Mouse (Mus musculus) ovary, postnatal 36 days (tissue): ENCODE measurements around the gene Rufy2.

ENCODE experiments used
- DNase-seq: peaks from one replicate; pipeline ENCODE4 v3.0.0; 2022; ENCODE audit warnings: low spot score, mixed read lengths

Gene Rufy2

GRCm38 (mm10) chr10:62980039-62980954, at the start of gene Rufy2:
TSS of gene Rufy2 (plus strand) at chr10:62980223.
- DNase-seq = peak; percentile 81

GRCm38 (mm10) chr10:62932381-62932780, 47.6 kb upstream of the Rufy2 start:
- no peak for DNase-seq

- no peak for DNase-seq
Observed at GRCm38 (mm10) chr10:62944975-62945580, 34.9 kb upstream of the Rufy2 start.

- DNase-seq = peak; percentile 81
Observed at GRCm38 (mm10) chr10:62946738-62947471, 33.1 kb upstream of the Rufy2 start, which contains the start of gene Dna2. TSS of gene Dna2 (plus strand) at chr10:62947026.

- DNase-seq = no peak
Observed at GRCm38 (mm10) chr10:62948551-62948950, 31.5 kb upstream of the Rufy2 start.

- DNase-seq = no peak
Observed at GRCm38 (mm10) chr10:62963956-62964355, 16.1 kb upstream of the Rufy2 start.

- no peak for DNase-seq
Observed at GRCm38 (mm10) chr10:62965796-62966195, 14.2 kb upstream of the Rufy2 start.

- DNase-seq = no peak
Observed at GRCm38 (mm10) chr10:62966291-62966690, 13.7 kb upstream of the Rufy2 start.

GRCm38 (mm10) chr10:62971821-62972220, 8.2 kb upstream of the Rufy2 start:
- DNase-seq = peak; percentile 5

- no peak for DNase-seq
Observed at GRCm38 (mm10) chr10:62979667-62980038, 370 bp upstream of the Rufy2 start.

GRCm38 (mm10) chr10:62984072-62984471, 4.0 kb downstream of the Rufy2 start:
- no peak for DNase-seq

GRCm38 (mm10) chr10:62984495-62984894, 4.5 kb downstream of the Rufy2 start:
- peak; percentile 14 for DNase-seq

- no peak for DNase-seq
Observed at GRCm38 (mm10) chr10:62987341-62987740, 7.3 kb downstream of the Rufy2 start.

GRCm38 (mm10) chr10:62990636-62991035, 10.6 kb downstream of the Rufy2 start:
- DNase-seq = no peak

- no peak for DNase-seq
Observed at GRCm38 (mm10) chr10:62993991-62994390, 14.0 kb downstream of the Rufy2 start.

- DNase-seq = no peak
Observed at GRCm38 (mm10) chr10:63000584-63000983, 20.6 kb downstream of the Rufy2 start.

GRCm38 (mm10) chr10:63003252-63003651, 23.2 kb downstream of the Rufy2 start:
- no peak for DNase-seq

GRCm38 (mm10) chr10:63004556-63004955, 24.5 kb downstream of the Rufy2 start:
- no peak for DNase-seq

- DNase-seq = no peak
Observed at GRCm38 (mm10) chr10:63008193-63008592, 28.2 kb downstream of the Rufy2 start.

GRCm38 (mm10) chr10:63010268-63010667, 30.2 kb downstream of the Rufy2 start:
- no peak for DNase-seq

- no peak for DNase-seq
Observed at GRCm38 (mm10) chr10:63011556-63011955, 31.5 kb downstream of the Rufy2 start.

- DNase-seq = no peak
Observed at GRCm38 (mm10) chr10:63013476-63013875, 33.5 kb downstream of the Rufy2 start.

GRCm38 (mm10) chr10:63014168-63014567, 34.1 kb downstream of the Rufy2 start:
- no peak for DNase-seq
